Mouse (Mus musculus) myocyte (in vitro differentiated cells): ENCODE measurements around the gene Arhgef6. TPM values are rescaled to one million over a fixed set of nuclear protein-coding genes. Genes with fewer than 3 reads are reported as not detected.

Experiments used
- H3K27me3 ChIP-seq: one replicate; pipeline ENCODE4 v1.6.1; 2011; ENCODE audit not compliant: control insufficient read depth, insufficient read depth, insufficient read length
- H3K36me3 ChIP-seq: one replicate; pipeline ENCODE4 v1.6.1; 2011; ENCODE audit not compliant: control insufficient read depth, insufficient read depth
- H3K4me2 ChIP-seq: one replicate; pipeline ENCODE4 v1.6.1; 2011; ENCODE audit warnings: low read depth, control low read depth
- H3K4me3 ChIP-seq: one replicate; pipeline ENCODE4 v1.5.1; 2011; ENCODE audit warnings: mild to moderate bottlenecking, control low read depth, moderate library complexity
- H3K79me2 ChIP-seq: one replicate; pipeline ENCODE4 v1.6.1; 2011; ENCODE audit not compliant: control insufficient read depth, insufficient read depth
- H3ac ChIP-seq: one replicate; pipeline ENCODE4 v1.6.1; 2011; ENCODE audit not compliant: control insufficient read depth, insufficient read length
- CEBPB ChIP-seq: IDR thresholded peaks from 2 replicates; pipeline ENCODE4 v1.6.1; 2011; ENCODE audit warnings: mild to moderate bottlenecking, moderate library complexity; ENCODE audit not compliant: poor library complexity, insufficient read depth, severe bottlenecking
- E2F4 ChIP-seq: IDR thresholded peaks from one replicate; pipeline ENCODE4 v1.6.1; 2011; ENCODE audit warnings: mild to moderate bottlenecking, control low read depth, moderate library complexity; ENCODE audit not compliant: insufficient read depth
- MAX ChIP-seq: IDR thresholded peaks from one replicate; pipeline ENCODE4 v1.6.1; 2011; ENCODE audit warnings: low read depth, mild to moderate bottlenecking, control low read depth
- MYOD1 ChIP-seq, 3 experiments: IDR thresholded peaks; one replicate each; pipeline ENCODE4 v1.6.1; 2011; ENCODE audit warnings: control low read depth in 2 of 3, low read depth in 2 of 3, mild to moderate bottlenecking in 2 of 3, moderate library complexity in 1 of 3; ENCODE audit not compliant: insufficient read length in 2 of 3, control insufficient read depth in 1 of 3
- MYOG ChIP-seq, 3 experiments: IDR thresholded peaks; one replicate each; pipeline ENCODE4 v1.6.1; 2011; ENCODE audit warnings: control low read depth in 2 of 3, low read depth in 2 of 3, mild to moderate bottlenecking in 2 of 3; ENCODE audit not compliant: insufficient read length in 2 of 3, control insufficient read depth in 1 of 3, insufficient read depth in 1 of 3
- POLR2A ChIP-seq: IDR thresholded peaks from one replicate; pipeline ENCODE4 v1.6.1; 2011; ENCODE audit warnings: low read depth, mild to moderate bottlenecking, control low read depth, moderate library complexity; ENCODE audit not compliant: insufficient read length
- POLR2AphosphoS2 ChIP-seq: IDR thresholded peaks from one replicate; pipeline ENCODE4 v1.6.1; 2011; ENCODE audit warnings: low read depth, control low read depth; ENCODE audit not compliant: insufficient read length
- REST ChIP-seq: IDR thresholded peaks from one replicate; pipeline ENCODE4 v1.6.1; 2011; ENCODE audit warnings: mild to moderate bottlenecking, control low read depth, moderate library complexity; ENCODE audit not compliant: insufficient read depth, insufficient read length
- SRF ChIP-seq: IDR thresholded peaks from one replicate; pipeline ENCODE4 v1.6.1; 2011; ENCODE audit warnings: low read depth; ENCODE audit not compliant: control insufficient read depth, insufficient read length
- TCF12 ChIP-seq: IDR thresholded peaks from one replicate; pipeline ENCODE4 v1.6.1; 2011; ENCODE audit warnings: mild to moderate bottlenecking, control low read depth; ENCODE audit not compliant: poor library complexity, insufficient read depth, severe bottlenecking
- TCF3 ChIP-seq: IDR thresholded peaks from one replicate; pipeline ENCODE4 v1.6.1; 2011; ENCODE audit warnings: low read depth, control low read depth; ENCODE audit not compliant: insufficient read length
- USF1 ChIP-seq: IDR thresholded peaks from one replicate; pipeline ENCODE4 v1.6.1; 2011; ENCODE audit warnings: low read depth, mild to moderate bottlenecking, control low read depth, moderate library complexity
- polyA plus RNA-seq: library from polyadenylated mRNA; unstranded; fragments of >200 nt; fragmentation: generic; extraction: Trizol; gene quantifications from one replicate; pipeline ENCODE4 v1.2.1, GENCODE M21; 2012; ENCODE audit warnings: missing spikeins

Gene Arhgef6
- polyA plus RNA-seq, 1 experiment, result 3.5 TPM

GRCm38 (mm10) chrX:57198036-57198435, 140.5 kb downstream of the Arhgef6 start:
- H3K27me3 ChIP-seq, result no peaks in the 10 kb centered on the region
- TF ChIP-seq CEBPB (no peak), POLR2AphosphoS2 (no peak), SRF (no peak), REST (no peak)
- H3ac ChIP-seq, result no peak overlapping the region
- H3K4me2 ChIP-seq, result no peak overlapping the region
- H3K79me2 ChIP-seq, result no peaks in the 10 kb centered on the region
- H3K36me3 ChIP-seq, result no peaks in the 10 kb centered on the region
- no peak overlapping the region for H3K4me3 ChIP-seq

GRCm38 (mm10) chrX:57196319-57196718, 142.2 kb downstream of the Arhgef6 start:
- H3K27me3 ChIP-seq, result no peaks in the 10 kb centered on the region
- no peak for TF ChIP-seq POLR2AphosphoS2
- TF ChIP-seq USF1, result no peak
- TF ChIP-seq E2F4, result no peak
- TF ChIP-seq MAX, result no peak
- TF ChIP-seq SRF, result no peak
- no peak overlapping the region for H3K4me2 ChIP-seq
- H3ac ChIP-seq, result no peak overlapping the region
- no peaks in the 10 kb centered on the region for H3K36me3 ChIP-seq
- H3K4me3 ChIP-seq, result no peak overlapping the region
- H3K79me2 ChIP-seq, result no peaks in the 10 kb centered on the region

- no peaks in the 10 kb centered on the region for H3K27me3 ChIP-seq
- TF ChIP-seq POLR2AphosphoS2 (no peak), MYOG (IDR thresholded peaks at IDR 0.05; ENCODE audit: control insufficient read depth in 1 of 3, insufficient read depth in 1 of 3, insufficient read length in 2 of 3, low read depth in 2 of 3) (no peak), TCF3 (no peak), MAX (no peak)
- H3K4me2 ChIP-seq, result no peak overlapping the region
- no peak overlapping the region for H3K4me3 ChIP-seq
- H3K36me3 ChIP-seq, result no peaks in the 10 kb centered on the region
- no peak overlapping the region for H3ac ChIP-seq
- no peaks in the 10 kb centered on the region for H3K79me2 ChIP-seq
Measured at GRCm38 (mm10) chrX:57189335-57189734, 149.2 kb downstream of the Arhgef6 start.

- H3ac ChIP-seq, result no peak overlapping the region
- TF ChIP-seq MAX, result no peak
- TF ChIP-seq E2F4, result no peak
- no peak for TF ChIP-seq USF1
- no peak for TF ChIP-seq POLR2AphosphoS2
- no peak for TF ChIP-seq TCF3
- no peak for TF ChIP-seq REST
- no peak for TF ChIP-seq CEBPB
- no peak for TF ChIP-seq MYOG (IDR thresholded peaks at IDR 0.05; ENCODE audit: control insufficient read depth in 1 of 3, insufficient read depth in 1 of 3, insufficient read length in 2 of 3, low read depth in 2 of 3)
- no peak for TF ChIP-seq POLR2A
- no peak for TF ChIP-seq TCF12
- H3K4me3 ChIP-seq, result no peak overlapping the region
- no peak overlapping the region for H3K4me2 ChIP-seq
- no peaks in the 10 kb centered on the region for H3K36me3 ChIP-seq
- H3K79me2 ChIP-seq, result no peaks in the 10 kb centered on the region
- H3K27me3 ChIP-seq, result no peaks in the 10 kb centered on the region
Measured at GRCm38 (mm10) chrX:57187301-57187700, 151.2 kb downstream of the Arhgef6 start.

GRCm38 (mm10) chrX:57183359-57183758, 155.2 kb downstream of the Arhgef6 start:
- TF ChIP-seq MYOD1 (IDR thresholded peaks at IDR 0.05; ENCODE audit: control insufficient read depth in 1 of 3, insufficient read length in 2 of 3, low read depth in 2 of 3), result no peak
- no peak for TF ChIP-seq TCF3
- no peak for TF ChIP-seq MAX
- no peak for TF ChIP-seq SRF
- no peak for TF ChIP-seq CEBPB
- TF ChIP-seq USF1, result no peak
- TF ChIP-seq POLR2AphosphoS2, result no peak
- no peak for TF ChIP-seq E2F4
- TF ChIP-seq MYOG (IDR thresholded peaks at IDR 0.05; ENCODE audit: control insufficient read depth in 1 of 3, insufficient read depth in 1 of 3, insufficient read length in 2 of 3, low read depth in 2 of 3), result no peak
- no peak for TF ChIP-seq REST
- TF ChIP-seq TCF12, result no peak
- no peak for TF ChIP-seq POLR2A
- Histone ChIP-seq H3K36me3 (no peaks in the 10 kb centered on the region), H3K27me3 (no peaks in the 10 kb centered on the region), H3K4me3 (no peak overlapping the region), H3K79me2 (no peaks in the 10 kb centered on the region), H3ac (no peak overlapping the region), H3K4me2 (no peak overlapping the region)

GRCm38 (mm10) chrX:57182470-57182869, 156.1 kb downstream of the Arhgef6 start:
- no peak overlapping the region for H3ac ChIP-seq
- no peak overlapping the region for H3K4me2 ChIP-seq
- H3K27me3 ChIP-seq, result no peaks in the 10 kb centered on the region
- TF ChIP-seq MYOD1 (IDR thresholded peaks at IDR 0.05; ENCODE audit: control insufficient read depth in 1 of 3, insufficient read length in 2 of 3, low read depth in 2 of 3) (no peak), TCF3 (no peak), SRF (no peak), POLR2AphosphoS2 (no peak), E2F4 (no peak), POLR2A (no peak), MYOG (IDR thresholded peaks at IDR 0.05; ENCODE audit: control insufficient read depth in 1 of 3, insufficient read depth in 1 of 3, insufficient read length in 2 of 3, low read depth in 2 of 3) (no peak), TCF12 (no peak), USF1 (no peak), REST (no peak), MAX (no peak), CEBPB (no peak)
- H3K36me3 ChIP-seq, result no peaks in the 10 kb centered on the region
- H3K79me2 ChIP-seq, result no peaks in the 10 kb centered on the region
- H3K4me3 ChIP-seq, result no peak overlapping the region
